Mouse (Mus musculus): ENCODE results near the gene Pde2a.
"Not testable (repeated sequence)": the region's sequence is repeated elsewhere in the genome, so short reads cannot be mapped to it uniquely, and the experiment has no call there.

DNA sequence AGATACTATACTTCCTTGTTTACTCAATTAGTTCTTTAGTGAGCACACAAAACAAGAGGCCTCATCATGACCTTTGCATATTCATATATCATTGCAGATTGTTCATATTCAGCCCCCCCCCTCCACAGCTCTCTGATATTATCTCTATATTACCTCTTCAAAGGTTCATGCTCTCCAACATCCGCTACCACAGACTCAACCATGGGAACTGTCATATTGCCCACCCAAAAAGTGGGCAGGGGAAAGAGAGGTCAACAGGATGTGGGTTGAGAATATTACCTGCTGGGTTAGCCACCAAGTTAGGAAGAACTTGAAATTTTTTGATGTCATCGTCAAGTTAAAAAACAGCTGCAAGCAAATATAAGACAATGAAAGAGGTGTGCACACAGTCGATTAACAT lies 134.0 kb downstream of the Pde2a start:
- TF ChIP-seq CTCF (IDR thresholded peaks at IDR 0.05); POLR2A (IDR thresholded peaks at IDR 0.05; ENCODE audit: insufficient read depth, low read depth, low read length); EP300 (IDR thresholded peaks at IDR 0.05; ENCODE audit: insufficient read depth, low read depth, low read length): not testable (repeated sequence)
